Mouse (Mus musculus): ENCODE data around the gene Ctnnbl1.

The Ctnnbl1 gene

GRCm38 (mm10) chr2:157795627-157796423 lies 58.6 kb downstream of the Ctnnbl1 start:
- DNase-seq = no peak

- no peak for DNase-seq
These were observed 62.3 kb downstream of the Ctnnbl1 start for GRCm38 (mm10) chr2:157799533-157799932.

GRCm38 (mm10) chr2:157800288-157800687 lies 63.1 kb downstream of the Ctnnbl1 start:
- DNase-seq = no peak

GRCm38 (mm10) chr2:157800746-157801501 lies 63.7 kb downstream of the Ctnnbl1 start:
- no peak for DNase-seq

GRCm38 (mm10) chr2:157801505-157802357 lies 64.5 kb downstream of the Ctnnbl1 start:
- DNase-seq = no peak

- peak; percentile 18 for DNase-seq
These were observed 65.5 kb downstream of the Ctnnbl1 start for GRCm38 (mm10) chr2:157802666-157803065.

- no peak for DNase-seq
These were observed 67.2 kb downstream of the Ctnnbl1 start for GRCm38 (mm10) chr2:157804388-157804787.

- DNase-seq = no peak
These were observed 67.9 kb downstream of the Ctnnbl1 start for GRCm38 (mm10) chr2:157805091-157805490.

- DNase-seq = no peak
These were observed 69.9 kb downstream of the Ctnnbl1 start for GRCm38 (mm10) chr2:157807076-157807475.

GRCm38 (mm10) chr2:157807621-157808367 lies 70.6 kb downstream of the Ctnnbl1 start:
- no peak for DNase-seq

- no peak for DNase-seq
These were observed 71.2 kb downstream of the Ctnnbl1 start for GRCm38 (mm10) chr2:157808368-157808923.

GRCm38 (mm10) chr2:157809341-157809740 lies 72.1 kb downstream of the Ctnnbl1 start:
- DNase-seq = no peak

GRCm38 (mm10) chr2:157810749-157811148 lies 73.5 kb downstream of the Ctnnbl1 start:
- DNase-seq = no peak

- DNase-seq = no peak
These were observed 75.9 kb downstream of the Ctnnbl1 start for GRCm38 (mm10) chr2:157813121-157813520.

GRCm38 (mm10) chr2:157814116-157814964 lies 77.1 kb downstream of the Ctnnbl1 start:
- no peak for DNase-seq

- no peak for DNase-seq
These were observed 77.7 kb downstream of the Ctnnbl1 start for GRCm38 (mm10) chr2:157814965-157815283.

- no peak for DNase-seq
These were observed 80.5 kb downstream of the Ctnnbl1 start for GRCm38 (mm10) chr2:157817672-157818071.

- DNase-seq = no peak
These were observed 81.5 kb downstream of the Ctnnbl1 start for GRCm38 (mm10) chr2:157818576-157819320.

- no peak for DNase-seq
These were observed 82.2 kb downstream of the Ctnnbl1 start for GRCm38 (mm10) chr2:157819401-157819800.

- no peak for DNase-seq
These were observed 84.1 kb downstream of the Ctnnbl1 start for GRCm38 (mm10) chr2:157821259-157821658.

Measured in cerebellum, adult 9-11 months (tissue).